Mouse (Mus musculus) heart, postnatal 0 days (tissue): ENCODE measurements around the gene Pitpnb.

Source experiments
- CTCF ChIP-seq: IDR thresholded peaks from 2 replicates; pipeline ENCODE4 v1.5.1; 2016; ENCODE audit warnings: antibody characterized with exemption, control low read depth, low read depth
- EP300 ChIP-seq: IDR thresholded peaks from 2 replicates; pipeline ENCODE4 v1.6.1; 2016; ENCODE audit warnings: antibody characterized with exemption, low read depth

DNA sequence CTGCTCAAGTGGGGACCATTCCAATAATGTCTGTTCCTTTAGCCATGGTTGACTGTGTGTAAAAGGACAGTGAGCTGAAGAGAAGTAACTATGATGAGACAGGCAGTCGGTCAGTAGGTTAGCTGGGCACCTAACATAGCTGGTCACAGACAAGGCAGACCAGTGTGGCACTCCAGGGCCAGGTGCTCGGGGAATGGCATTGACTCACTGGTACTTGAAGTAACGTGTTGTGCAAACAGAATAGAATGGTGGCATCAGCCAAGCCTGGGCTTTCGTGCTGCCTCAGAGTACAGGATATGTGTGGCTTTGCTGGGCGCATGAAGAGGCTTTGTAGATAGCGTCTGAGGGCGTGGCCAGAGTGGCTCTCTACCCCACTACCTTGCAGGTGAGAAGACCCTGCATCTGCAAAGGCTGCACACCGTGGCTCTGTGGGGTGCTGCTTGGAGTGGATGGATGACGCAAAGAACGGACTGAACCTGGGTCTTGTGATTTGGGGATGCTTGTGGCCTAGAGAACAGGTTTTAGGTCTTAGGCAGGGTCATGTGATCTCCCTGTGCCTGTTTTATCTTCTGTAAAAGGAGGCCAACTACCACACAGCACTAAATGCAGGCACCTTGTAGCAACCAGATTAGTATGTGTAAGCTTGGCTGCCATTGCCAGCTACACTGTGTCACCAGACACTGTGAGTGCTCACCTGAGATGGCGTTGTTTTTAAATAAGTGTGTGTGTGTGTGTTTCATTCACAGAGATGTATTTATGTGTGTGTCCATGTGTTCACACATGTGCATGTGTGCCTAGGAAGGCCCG lies 26.5 kb downstream of the Pitpnb start:
- TF ChIP-seq CTCF (no peak), EP300 (no peak)
